Mouse (Mus musculus): ENCODE results near the gene Copz1.

DNA sequence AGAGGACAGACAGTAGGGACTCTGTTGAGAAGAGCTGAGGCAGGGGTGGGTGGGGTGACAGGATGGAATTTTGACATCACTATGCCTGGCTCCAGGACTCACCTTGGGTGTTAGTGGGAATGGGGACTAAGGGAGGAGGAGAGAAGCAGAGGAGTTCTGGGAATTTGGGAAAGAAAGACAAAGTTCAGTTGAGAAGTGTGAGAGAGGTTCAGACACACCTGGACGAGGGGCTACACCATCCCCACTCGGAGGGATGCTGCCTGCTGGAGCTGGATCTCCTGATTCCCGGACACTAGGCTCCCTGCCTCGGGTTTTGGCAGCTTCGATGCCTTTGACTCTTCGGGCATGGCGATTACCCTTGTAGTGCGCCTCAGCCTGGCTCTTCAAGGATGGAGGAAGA, 45.2 kb downstream of the Copz1 start:
- no peak for TF ChIP-seq POLR2A (IDR thresholded peaks at IDR 0.05; ENCODE audit: low read depth, low read length)
- no peak for TF ChIP-seq CTCF (IDR thresholded peaks at IDR 0.05; ENCODE audit: borderline replicate concordance, insufficient read depth, low read length)

Measured in embryonic fibroblast, embryonic 13.5 days (primary cell).